Mouse (Mus musculus): ENCODE measurements around the gene Pmepa1. TPM values are rescaled to one million over a fixed set of nuclear protein-coding genes. Genes with fewer than 3 reads are reported as not detected.

Gene Pmepa1
- polyA plus RNA-seq, 1 experiment: 38.0 TPM

GRCm38 (mm10) chr2:173204671-173205070, 71.7 kb downstream of the Pmepa1 start:
- DNase-seq (ENCODE audit: low read depth, low spot score): no peak
- WGBS: 46% methylated on average over 4 of the region's 4 CpGs

DNA sequence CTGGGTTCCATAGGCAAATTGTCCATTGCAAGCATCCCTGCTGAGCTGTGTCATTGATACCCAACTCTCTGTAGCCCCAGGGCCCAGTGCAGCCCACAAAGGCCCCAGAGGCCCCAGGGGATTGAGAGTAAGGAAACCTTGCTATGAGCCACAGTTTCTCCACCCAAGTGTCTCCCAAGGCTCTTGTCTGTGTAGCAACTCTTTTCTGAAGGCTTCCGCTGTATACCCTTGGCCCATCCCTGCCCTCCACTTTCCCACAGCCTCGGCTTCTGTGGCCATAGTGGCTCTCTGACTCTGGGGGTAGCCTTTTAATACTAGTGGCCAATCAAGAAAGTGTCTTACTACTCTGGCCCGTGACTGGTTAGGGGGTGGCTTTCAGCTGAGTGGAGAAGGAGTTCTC, 72.6 kb downstream of the Pmepa1 start:
- DNase-seq (ENCODE audit: low read depth, low spot score): no peak
- WGBS: 91% methylated on average over 3 of the region's 3 CpGs

DNA sequence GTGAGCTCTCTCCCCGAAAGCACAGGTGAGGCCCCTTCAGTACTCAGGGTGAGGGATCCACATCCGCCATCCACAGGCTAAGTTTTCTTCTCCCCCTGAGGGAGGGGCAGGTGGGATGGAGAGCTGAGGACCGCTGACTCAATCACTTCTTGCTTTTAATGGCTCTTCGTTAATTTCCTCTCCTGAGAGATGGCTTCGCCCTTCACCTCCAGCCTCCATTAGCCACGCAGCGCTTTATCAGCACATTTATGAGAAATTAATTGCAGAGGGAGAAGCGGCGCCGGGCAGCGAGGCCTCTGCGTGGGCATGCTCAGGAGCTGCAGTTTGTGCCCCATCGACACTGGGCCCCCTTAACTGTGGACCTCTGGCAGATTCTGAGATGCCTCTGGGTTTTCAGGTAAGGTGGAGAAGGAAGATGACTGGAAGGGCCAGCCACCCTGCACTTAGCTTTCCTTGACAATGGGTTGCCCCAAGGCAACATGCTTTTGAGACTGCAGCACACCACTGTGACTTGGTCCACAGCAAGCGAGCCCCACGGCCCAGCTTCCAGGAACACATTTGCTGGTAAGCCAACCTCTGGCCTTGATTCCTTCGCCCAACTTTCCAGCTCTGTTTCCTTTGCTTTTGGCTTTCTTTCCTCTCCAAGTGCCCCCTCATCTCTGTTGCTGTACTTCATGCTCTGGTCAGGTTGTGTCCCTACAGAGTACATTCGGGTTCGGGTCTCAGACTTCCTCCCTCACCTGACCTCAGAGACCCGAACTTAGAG, 73.2 kb downstream of the Pmepa1 start:
- WGBS: 93% methylated on average over 19 of the region's 19 CpGs
- DNase-seq (ENCODE audit: low read depth, low spot score): no peak

GRCm38 (mm10) chr2:173194796-173195195, 81.5 kb downstream of the Pmepa1 start:
- 92% methylated on average over 4 of the region's 4 CpGs for WGBS
- no peak for DNase-seq (ENCODE audit: low read depth, low spot score)

DNA sequence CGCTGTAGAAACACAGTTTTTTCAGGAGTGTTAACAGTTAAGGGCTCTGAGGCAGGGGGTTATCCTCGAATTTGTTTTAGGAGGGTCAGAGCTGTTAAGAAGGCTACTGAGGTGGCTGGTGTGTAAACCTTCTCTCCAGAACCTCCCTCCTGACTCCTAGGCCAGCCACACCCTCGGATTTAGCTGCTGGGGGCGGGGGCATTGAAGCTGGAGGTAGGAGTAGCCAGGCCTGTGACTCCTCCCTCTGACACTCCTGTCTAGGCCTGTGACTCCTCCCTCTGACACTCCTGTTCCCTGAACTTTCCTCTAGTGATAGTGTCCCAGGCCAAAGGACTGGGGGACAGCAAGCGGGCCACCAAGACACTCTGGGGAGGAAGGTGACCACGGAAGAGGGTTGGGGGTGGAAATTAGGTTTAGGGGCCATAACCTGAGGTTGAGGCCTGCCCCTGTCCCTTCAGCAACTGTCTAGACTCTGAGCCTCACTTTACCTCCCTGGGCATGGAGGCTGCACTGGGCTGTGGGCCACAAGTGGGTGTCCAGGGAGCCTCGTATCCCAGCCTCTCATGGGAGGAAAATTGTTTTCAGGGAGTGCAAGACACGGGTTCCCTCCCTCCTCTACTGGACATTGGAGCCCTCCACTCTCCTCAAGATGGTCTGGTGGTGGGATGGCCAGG, 89.0 kb downstream of the Pmepa1 start:
- DNase-seq (ENCODE audit: low read depth, low spot score): peak; percentile 73
- 26% methylated on average over 8 of the region's 8 CpGs for WGBS

DNA sequence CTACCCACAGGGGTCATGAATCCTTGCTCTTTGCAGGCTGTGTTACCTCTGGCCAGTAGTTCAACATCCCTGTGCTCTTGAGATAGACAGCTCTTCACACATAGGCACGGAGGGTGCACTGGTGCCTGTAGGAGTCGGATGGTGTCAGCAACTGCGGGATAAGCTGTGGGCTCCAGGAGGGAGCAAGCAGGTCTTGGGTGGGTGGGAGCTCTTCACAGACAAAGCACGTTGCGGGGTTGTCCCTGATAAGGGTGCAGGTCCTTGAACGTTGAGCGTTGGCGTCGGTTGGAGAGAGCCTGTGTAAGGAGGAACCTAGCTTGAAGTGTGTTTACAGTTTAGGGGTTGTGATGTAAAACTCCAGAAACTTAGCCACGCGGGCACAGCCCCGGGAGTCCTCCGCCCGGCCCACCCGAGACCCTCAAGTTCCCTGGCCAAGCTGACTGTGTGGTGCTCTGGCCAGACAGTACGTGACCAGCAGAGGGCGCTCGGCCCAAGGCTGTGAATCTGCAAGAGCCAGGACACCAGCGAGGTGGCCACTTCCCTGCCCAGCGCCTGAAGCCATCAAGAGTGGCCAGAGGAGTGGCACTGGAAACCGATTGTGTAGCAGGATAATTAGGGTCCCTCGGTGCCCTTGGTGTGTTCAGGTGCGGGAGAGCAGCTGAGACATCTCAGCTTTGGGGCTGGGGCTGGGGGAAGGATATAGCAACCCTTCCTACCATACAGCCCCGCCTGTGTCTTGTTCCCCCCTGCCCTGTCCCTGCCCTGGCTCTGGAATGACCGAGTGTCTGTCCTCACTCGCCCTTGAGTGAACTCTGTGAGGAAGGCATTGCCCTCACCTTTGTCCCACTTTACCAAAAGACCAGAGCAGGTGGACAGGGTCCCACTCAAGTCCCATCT, 90.0 kb downstream of the Pmepa1 start:
- WGBS: 17% methylated on average over 26 of the region's 26 CpGs
- no peak for DNase-seq (ENCODE audit: low read depth, low spot score)

- no peak for DNase-seq (ENCODE audit: low read depth, low spot score)
Measured at GRCm38 (mm10) chr2:173185282-173185681, 91.1 kb downstream of the Pmepa1 start.

DNA sequence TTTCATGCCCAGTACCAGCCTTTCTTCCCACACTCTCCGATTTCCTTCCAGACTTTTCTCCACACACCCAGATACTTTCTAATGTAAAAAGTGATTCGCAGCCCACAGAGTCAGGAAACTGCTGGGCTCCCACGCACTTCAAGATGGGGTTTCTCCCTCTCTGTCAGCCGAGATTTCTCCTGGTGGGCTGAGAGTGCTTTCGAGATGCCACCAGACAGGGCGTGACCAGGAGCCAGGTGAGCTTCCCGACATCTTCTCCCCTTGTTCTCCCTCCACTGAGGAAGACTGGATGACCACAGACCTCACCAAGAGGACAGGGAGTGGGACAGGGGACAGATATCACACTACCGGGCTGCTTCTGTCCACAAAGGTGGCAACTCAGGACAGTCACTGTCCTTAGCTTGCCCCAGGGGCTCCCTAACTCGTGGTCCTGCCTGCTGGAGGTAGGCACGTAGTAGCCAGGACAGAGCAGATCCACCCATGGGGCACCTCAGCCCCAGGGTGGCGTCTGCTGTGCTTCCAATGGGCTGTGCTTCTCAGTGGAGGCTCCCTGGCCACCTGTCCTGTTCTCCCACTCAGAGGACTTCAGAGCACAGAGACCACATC, 91.8 kb downstream of the Pmepa1 start:
- DNase-seq (ENCODE audit: low read depth, low spot score): no peak
- 41% methylated on average over 11 of the region's 11 CpGs for WGBS

More at GRCm38 (mm10) chr2:173185282-173185681, 91.1 kb downstream of the Pmepa1 start:
- 49% methylated on average over 6 of the region's 6 CpGs for WGBS

DNA sequence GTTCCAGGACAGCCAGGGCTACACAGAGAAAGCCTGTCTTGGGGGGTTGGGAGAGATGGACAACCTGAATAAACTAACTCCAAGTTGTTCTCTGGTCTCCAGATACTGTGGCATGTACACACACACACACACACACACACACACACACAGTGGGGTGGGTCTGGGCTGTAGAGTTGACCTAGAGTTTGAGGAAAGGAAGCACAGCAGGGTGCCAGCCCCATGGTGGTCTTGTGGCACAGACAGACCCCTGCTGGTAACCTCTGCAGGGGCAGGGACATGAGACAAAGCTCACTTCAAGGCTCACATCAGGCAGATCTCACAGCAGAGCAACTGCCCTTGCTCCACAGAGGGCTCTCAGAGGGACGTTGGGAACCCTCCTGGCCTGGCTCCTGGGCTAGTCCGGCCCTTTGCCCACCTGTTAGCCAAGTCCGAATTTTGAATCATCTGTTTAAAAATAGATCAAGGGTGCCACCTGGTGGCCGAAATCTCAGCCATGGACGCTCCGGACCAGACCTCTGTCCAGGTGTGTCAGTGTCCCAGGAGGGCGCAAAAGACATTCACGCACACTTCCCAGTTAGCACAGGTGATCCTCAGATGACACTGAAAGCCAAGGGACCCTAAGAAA, 92.4 kb downstream of the Pmepa1 start:
- DNase-seq (ENCODE audit: low read depth, low spot score): no peak
- 2% methylated on average over 8 of the region's 8 CpGs for WGBS

DNA sequence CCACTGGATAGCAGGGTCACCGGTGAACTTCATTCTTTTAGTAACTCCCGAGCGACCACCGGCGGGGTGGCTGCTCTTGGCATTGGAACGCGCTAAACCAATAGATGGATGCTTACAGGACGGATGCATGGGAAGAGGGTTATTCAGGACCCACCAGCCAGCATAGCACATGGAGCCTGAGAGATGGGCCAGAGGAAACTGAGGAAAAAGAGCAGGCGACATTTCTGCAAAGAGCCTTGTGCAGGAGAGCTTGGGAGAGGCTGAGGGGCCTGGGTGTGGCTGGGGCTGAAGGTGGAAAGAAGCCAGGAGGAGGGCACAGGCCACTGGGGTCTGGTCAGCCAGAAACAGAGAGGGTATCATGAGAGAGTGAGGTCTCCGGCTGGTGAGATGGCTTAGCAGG, 93.0 kb downstream of the Pmepa1 start:
- DNase-seq (ENCODE audit: low read depth, low spot score): no peak
- WGBS: 96% methylated on average over 10 of the region's 10 CpGs

GRCm38 (mm10) chr2:173182796-173183195, 93.5 kb downstream of the Pmepa1 start:
- no peak for DNase-seq (ENCODE audit: low read depth, low spot score)
- 94% methylated on average over 7 of the region's 7 CpGs for WGBS

DNA sequence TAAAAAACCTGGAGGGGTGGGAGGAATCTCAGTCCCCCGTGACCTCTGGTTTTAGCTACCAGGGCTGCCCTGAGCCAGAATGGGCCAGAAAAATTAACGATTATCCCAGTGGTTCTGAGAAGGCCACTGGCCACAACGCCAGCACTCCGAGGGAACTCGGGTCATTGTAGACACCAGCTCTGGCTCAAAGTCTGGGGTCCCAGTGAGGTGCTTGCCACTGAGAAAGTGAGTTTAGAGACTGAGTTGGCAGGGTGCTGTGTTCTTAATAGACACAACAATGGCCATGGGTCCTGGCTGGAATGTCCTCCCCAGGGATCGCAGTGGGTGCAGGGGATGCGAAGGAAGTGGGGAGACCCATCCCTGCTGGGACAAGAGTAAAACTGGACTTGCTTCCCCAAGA, 94.4 kb downstream of the Pmepa1 start:
- 94% methylated on average over 7 of the region's 7 CpGs for WGBS
- DNase-seq (ENCODE audit: low read depth, low spot score): no peak

GRCm38 (mm10) chr2:173181486-173181885, 94.8 kb downstream of the Pmepa1 start:
- DNase-seq (ENCODE audit: low read depth, low spot score): no peak
- 75% methylated on average over 5 of the region's 5 CpGs for WGBS

DNA sequence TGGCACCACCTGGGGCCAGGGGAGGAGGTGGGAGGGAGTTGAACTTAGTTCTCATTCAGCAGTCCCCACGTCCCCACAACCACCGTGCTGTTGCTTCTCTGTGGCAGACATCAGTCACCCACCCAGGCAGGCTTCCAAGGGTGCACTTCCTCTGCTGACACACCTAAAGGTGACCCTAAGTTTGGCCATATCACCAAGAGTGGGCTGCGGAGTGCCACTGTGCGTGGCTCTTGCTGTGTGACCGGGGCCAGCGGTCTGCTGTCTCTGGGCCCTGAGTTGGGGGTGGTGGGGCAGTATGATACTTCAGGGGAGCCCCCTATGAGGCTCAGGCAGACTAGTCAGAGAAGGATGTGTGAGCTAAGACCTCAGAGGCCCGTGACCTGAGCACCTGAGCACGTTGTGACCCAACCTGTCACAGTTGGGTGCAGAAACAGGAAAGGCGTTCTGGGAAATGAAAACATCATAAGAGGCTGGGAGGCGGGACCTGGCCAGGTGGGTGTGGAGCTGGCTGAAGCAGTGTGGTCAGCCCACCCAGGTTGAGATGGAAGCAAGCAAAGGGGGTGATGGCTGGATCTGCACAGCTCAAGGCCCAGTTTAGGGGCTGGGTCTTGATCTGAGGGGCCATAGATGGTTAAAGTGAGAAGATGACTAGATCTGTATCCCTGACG, 95.5 kb downstream of the Pmepa1 start:
- 84% methylated on average over 11 of the region's 11 CpGs for WGBS
- DNase-seq (ENCODE audit: low read depth, low spot score): no peak

GRCm38 (mm10) chr2:173180026-173180425, 96.3 kb downstream of the Pmepa1 start:
- 91% methylated on average over 4 of the region's 4 CpGs for WGBS
- no peak for DNase-seq (ENCODE audit: low read depth, low spot score)

- WGBS: 91% methylated on average over 7 of the region's 7 CpGs
Measured at GRCm38 (mm10) chr2:173179046-173179445, 97.3 kb downstream of the Pmepa1 start.

GRCm38 (mm10) chr2:173177951-173178350, 98.4 kb downstream of the Pmepa1 start:
- WGBS: 74% methylated on average over 8 of the region's 8 CpGs
- no peak for DNase-seq (ENCODE audit: low read depth, low spot score)

More at GRCm38 (mm10) chr2:173179046-173179445, 97.3 kb downstream of the Pmepa1 start:
- DNase-seq (ENCODE audit: low read depth, low spot score): no peak

- DNase-seq (ENCODE audit: low read depth, low spot score): no peak
- WGBS: 86% methylated on average over 5 of the region's 5 CpGs
Measured at GRCm38 (mm10) chr2:173177481-173177880, 98.9 kb downstream of the Pmepa1 start.

GRCm38 (mm10) chr2:173175703-173176102, 100.6 kb downstream of the Pmepa1 start:
- DNase-seq (ENCODE audit: low read depth, low spot score): no peak
- 95% methylated on average over 5 of the region's 5 CpGs for WGBS
